10 mouse cellular contexts compared by ENCODE assay signal in genomic region chr16:23258823-23259457, GRCm38 (mm10). TPM values are rescaled to one million over a fixed set of nuclear protein-coding genes. Genes with fewer than 3 reads are reported as not detected.
A peak's percentile ranks its signal among the peaks of the same experiment; 100 is the strongest.
DNase-seq lines count a peak whose midpoint lies in the region; ATAC-seq and TF ChIP-seq lines count a peak whose summit lies in the region.
"Had no signal": no experiment of that assay in that cellular context is flagged by ENCODE, and none has a peak within 500 bp of the region (broad histone marks: within the 10 kb centered on the region; RNA-seq: fewer than 3 reads in every experiment).

No protein-coding gene starts in this region.

- peak overlapping the region; percentile 55 for H3K27ac ChIP-seq in layer of hippocampus, adult 2 months
- peak overlapping the region; percentile 76 for H3K27ac ChIP-seq in embryonic facial prominence, embryonic 10.5 days (replicated peaks)
- H3K27ac ChIP-seq in heart, embryonic 14.5 days (replicated peaks in 1 of 2; ENCODE audit: control insufficient read depth in 1 of 2, insufficient read depth in 1 of 2, low read depth in 2 of 2, low read length in 2 of 2): no peak overlapping the region
- H3K27ac ChIP-seq in midbrain, embryonic 13.5 days: peak overlapping the region; percentile 78
- H3K27ac ChIP-seq: liver, embryonic 13.5 days had no signal

- H3K36me3 ChIP-seq in embryonic facial prominence, embryonic 10.5 days (replicated peaks): peaks cover 22% of the 10 kb centered on the region
- no peaks in the 10 kb centered on the region; the same call in 1 of the 2 replicates for H3K36me3 ChIP-seq in heart, embryonic 14.5 days (ENCODE audit: control insufficient read depth, insufficient read depth, low read length)
- H3K36me3 ChIP-seq in midbrain, embryonic 13.5 days: peaks cover 11% of the 10 kb centered on the region
- H3K36me3 ChIP-seq: G1E; liver, embryonic 13.5 days had no signal

- H3K27me3 ChIP-seq in embryonic facial prominence, embryonic 10.5 days (replicated peaks; ENCODE audit: low read depth, poor library complexity, severe bottlenecking): peaks cover 13% of the 10 kb centered on the region; the same call in 1 of the 2 replicates
- peaks cover 20% of the 10 kb centered on the region for H3K27me3 ChIP-seq in heart, embryonic 14.5 days (ENCODE audit: control insufficient read depth, insufficient read depth, low read length)
- H3K27me3 ChIP-seq in midbrain, embryonic 13.5 days: 0 out of 2 replicates have a peak, but pooled peaks cover 5% of the 10 kb centered on the region

- H3K4me3 ChIP-seq in layer of hippocampus, adult 2 months: no peak overlapping the region
- 0 out of 2 replicates have a peak overlapping the region, but pooled peaks have one; percentile 16 for H3K4me3 ChIP-seq in embryonic facial prominence, embryonic 10.5 days
- H3K4me3 ChIP-seq in heart, embryonic 14.5 days (ENCODE audit: control insufficient read depth in 1 of 2, insufficient read depth in 1 of 2, low read depth in 1 of 2, low read length in 2 of 2): no peak overlapping the region
- H3K4me3 ChIP-seq in midbrain, embryonic 13.5 days (replicated peaks): no peak overlapping the region
- H3K4me3 ChIP-seq: liver, embryonic 13.5 days had no signal

- H3K9me3 ChIP-seq in embryonic facial prominence, embryonic 10.5 days: no peaks in the 10 kb centered on the region; the same call in 1 of the 2 replicates
- H3K9me3 ChIP-seq in heart, embryonic 14.5 days (ENCODE audit: control insufficient read depth, low read length): no peaks in the 10 kb centered on the region
- no peaks in the 10 kb centered on the region for H3K9me3 ChIP-seq in midbrain, embryonic 13.5 days
- H3K9me3 ChIP-seq: G1E; liver, embryonic 13.5 days had no signal

- 1% methylated on average over 4 of the region's 4 CpGs for WGBS in embryonic facial prominence, embryonic 10.5 days
- 20% methylated on average over 4 of the region's 4 CpGs for WGBS in heart, embryonic 14.5 days
- 0% methylated on average over 4 of the region's 4 CpGs for WGBS in midbrain, embryonic 13.5 days

- no peak for DNase-seq in layer of hippocampus, adult 2 months (ENCODE audit: low spot score in 2 of 2)
- DNase-seq in layer of hippocampus, postnatal 36 days: no peak
- peak; percentile 72 for DNase-seq in embryonic facial prominence, embryonic 10.5 days (ENCODE audit: low spot score)
- DNase-seq in cerebellum, postnatal 25 days: no peak
- DNase-seq: liver, embryonic 13.5 days had no signal

- no peak overlapping the region for H3K9ac ChIP-seq in heart, embryonic 14.5 days (ENCODE audit: low read length)
- no peak overlapping the region; the same call in 1 of the 2 replicates for H3K9ac ChIP-seq in midbrain, embryonic 13.5 days (replicated peaks)
- H3K9ac ChIP-seq: liver, embryonic 13.5 days had no signal

- H3K4me2 ChIP-seq in heart, embryonic 14.5 days (ENCODE audit: low read length): peak overlapping the region; percentile 3; the same call in 1 of the 2 replicates
- H3K4me2 ChIP-seq in midbrain, embryonic 13.5 days (replicated peaks): no peak overlapping the region
- H3K4me2 ChIP-seq: liver, embryonic 13.5 days had no signal

- ATAC-seq in heart, embryonic 14.5 days (ENCODE audit: insufficient number of reproducible peaks, insufficient read depth, low FRiP score, low read depth): no peak
- ATAC-seq in midbrain, embryonic 13.5 days: peak; percentile 67
- no peak for ATAC-seq in megakaryocyte, adult 5-6 weeks (ENCODE audit: poor library complexity, severe bottlenecking)
- ATAC-seq: inflammation-experienced regulatory T-cells, adult 6 months had no signal

- TF ChIP-seq CTCF in layer of hippocampus, adult 2 months (conservative IDR thresholded peaks at IDR 0.05): no peak

- H3K4me1 ChIP-seq in embryonic facial prominence, embryonic 10.5 days: peaks cover 78% of the 10 kb centered on the region
- peaks cover 32 to 33% of the 10 kb centered on the region in 2 experiments for H3K4me1 ChIP-seq in heart, embryonic 14.5 days (ENCODE audit: control insufficient read depth in 2 of 2, insufficient read depth in 2 of 2, low read length in 2 of 2)
- peaks cover 44% of the 10 kb centered on the region for H3K4me1 ChIP-seq in midbrain, embryonic 13.5 days (replicated peaks)

RNA-seq across cellular contexts. Expression of gene St6gal1, which starts 34.4 kb away (rescaled TPM):
- total RNA-seq in layer of hippocampus, adult 2 months (2021): 10 to 100 TPM; 15.2 to 17.3 TPM
- 10 to 100 TPM; 16.5 to 18.1 TPM for total RNA-seq in layer of hippocampus, postnatal 36 days (2021)
- 27.3 and 28.9 TPM in 2 replicates for polyA plus RNA-seq in embryonic facial prominence, embryonic 10.5 days (2016; fragmentation: Nextera tagmentation; extraction: Ambion mirVana)
- polyA plus RNA-seq in heart, embryonic 14.5 days (2014; fragmentation: Nextera tagmentation; extraction: Ambion mirVana): 16.2 and 16.7 TPM in 2 replicates
- polyA plus RNA-seq in midbrain, embryonic 13.5 days (2015; fragmentation: Nextera tagmentation; extraction: Ambion mirVana): 43.1 and 44.5 TPM in 2 replicates
- total RNA-seq in megakaryocyte, adult 5-6 weeks (2015): 2.4 and 2.8 TPM in 2 replicates
- 2.3 and 3.3 TPM in 2 replicates for total RNA-seq in megakaryocyte, adult 5-6 weeks (2017)

Comparison
In these comparisons a context has a peak if more than half of its experiments do, and no peak if none do; other contexts are left out.
1. H3K27ac ChIP-seq: peak in layer of hippocampus, adult 2 months (single experiment), embryonic facial prominence, embryonic 10.5 days (single experiment) and midbrain, embryonic 13.5 days (single experiment); none in heart, embryonic 14.5 days (0 of 2).